Mouse (Mus musculus) MEL (cell line): ENCODE measurements around the gene Kremen2. TPM values are rescaled to one million over a fixed set of nuclear protein-coding genes. Genes with fewer than 3 reads are reported as not detected.

Experiments
- DNase-seq: peaks from one replicate; pipeline ENCODE4 v3.0.0; 2011; ENCODE audit warnings: low read depth, low spot score
- H3K27ac ChIP-seq: 2 replicates; pipeline ENCODE4 v1.5.1; 2012; ENCODE audit warnings: low read depth, mild to moderate bottlenecking, control low read depth, low read length, moderate library complexity; ENCODE audit not compliant: control insufficient read depth
- H3K27me3 ChIP-seq, 2 experiments: fragments of 150-350 bp in 1 of 2; sonication (generic) in 1 of 2; 2 replicates each; pipeline ENCODE4 v1.6.1; 2012; ENCODE audit warnings: low read length in 2 of 2, mild to moderate bottlenecking in 2 of 2, improper control_type of control experiment in 1 of 2, moderate library complexity in 1 of 2; ENCODE audit not compliant: insufficient read depth in 2 of 2, control insufficient read depth in 1 of 2
- H3K36me3 ChIP-seq, 2 experiments: 2 replicates each; pipeline ENCODE4 v1.6.1; 2012 to 2014; ENCODE audit warnings: low read length in 2 of 2, improper control_type of control experiment in 1 of 2, inconsistent platforms in 1 of 2, mild to moderate bottlenecking in 1 of 2; ENCODE audit not compliant: insufficient read depth in 2 of 2, control insufficient read depth in 1 of 2
- H3K4me1 ChIP-seq, 2 experiments: fragments of 150-350 bp in 1 of 2; sonication (generic) in 1 of 2; 2 replicates each; pipeline ENCODE4 v1.6.1; 2012; ENCODE audit warnings: low read length in 2 of 2, improper control_type of control experiment in 1 of 2, mild to moderate bottlenecking in 1 of 2; ENCODE audit not compliant: insufficient read depth in 2 of 2, control insufficient read depth in 1 of 2
- H3K4me3 ChIP-seq, 2 experiments: fragments of 150-350 bp in 1 of 2; sonication (generic) in 1 of 2; 2 replicates each; pipeline ENCODE4 v1.5.1; 2012; ENCODE audit warnings: low read depth in 2 of 2, low read length in 2 of 2, mild to moderate bottlenecking in 2 of 2, moderate library complexity in 2 of 2, control low read depth in 1 of 2, improper control_type of control experiment in 1 of 2; ENCODE audit not compliant: control insufficient read depth in 1 of 2, insufficient read depth in 1 of 2
- H3K79me2 ChIP-seq: 2 replicates; pipeline ENCODE4 v1.6.1; 2012; ENCODE audit warnings: mild to moderate bottlenecking, low read length, moderate library complexity; ENCODE audit not compliant: control insufficient read depth, poor library complexity, insufficient read depth
- H3K9ac ChIP-seq: 2 replicates; pipeline ENCODE4 v1.6.1; 2012; ENCODE audit warnings: low read depth, mild to moderate bottlenecking, control low read depth, low read length, moderate library complexity; ENCODE audit not compliant: control insufficient read depth, poor library complexity, severe bottlenecking
- H3K9me3 ChIP-seq: fragments of 150-350 bp; sonication (generic); replicated peaks from 2 replicates; pipeline ENCODE4 v1.6.1; 2012; ENCODE audit warnings: mild to moderate bottlenecking, low read length, improper control_type of control experiment, moderate library complexity; ENCODE audit not compliant: insufficient read depth
- BHLHE40 ChIP-seq: IDR thresholded peaks from 2 replicates; pipeline ENCODE4 v1.6.1; 2012; ENCODE audit warnings: low read depth, mild to moderate bottlenecking, inconsistent platforms, low read length, improper control_type of control experiment, borderline replicate concordance
- CHD1 ChIP-seq: IDR thresholded peaks from 2 replicates; pipeline ENCODE4 v1.6.1; 2012; ENCODE audit warnings: low read depth, mild to moderate bottlenecking, inconsistent platforms, low read length, improper control_type of control experiment
- CTCF ChIP-seq, 3 experiments: IDR thresholded peaks in 2 of 3; conservative IDR thresholded peaks in 1 of 3; 2 replicates each; pipeline ENCODE4 v1.5.1; 2011 to 2012; ENCODE audit warnings: low read length in 3 of 3, low read depth in 2 of 3, mild to moderate bottlenecking in 2 of 3, improper control_type of control experiment in 1 of 3, inconsistent platforms in 1 of 3, mixed read lengths in 1 of 3, moderate library complexity in 1 of 3; ENCODE audit not compliant: control insufficient read depth in 1 of 3, insufficient read depth in 1 of 3, poor library complexity in 1 of 3, severe bottlenecking in 1 of 3
- ELF1 ChIP-seq: IDR thresholded peaks from 2 replicates; pipeline ENCODE4 v1.6.1; 2014; ENCODE audit warnings: low read depth, mild to moderate bottlenecking, inconsistent platforms, low read length, improper control_type of control experiment, moderate library complexity
- EP300 ChIP-seq, 2 experiments: IDR thresholded peaks; 2 replicates each; pipeline ENCODE4 v1.6.1; 2011; ENCODE audit warnings: improper control_type of control experiment in 2 of 2, low read length in 2 of 2, low read depth in 1 of 2, mild to moderate bottlenecking in 1 of 2
- ETS1 ChIP-seq: IDR thresholded peaks from 2 replicates; pipeline ENCODE4 v1.6.1; 2012; ENCODE audit warnings: low read depth, mild to moderate bottlenecking, inconsistent platforms, low read length, improper control_type of control experiment, moderate library complexity
- GABPA ChIP-seq: IDR thresholded peaks from 2 replicates; pipeline ENCODE4 v1.6.1; 2012; ENCODE audit warnings: low read depth, mild to moderate bottlenecking, inconsistent platforms, low read length, improper control_type of control experiment, moderate library complexity
- GATA1 ChIP-seq: IDR thresholded peaks from 2 replicates; pipeline ENCODE4 v1.6.1; 2011; ENCODE audit warnings: low read depth, low read length, improper control_type of control experiment
- KAT2A ChIP-seq: conservative IDR thresholded peaks from 2 replicates; pipeline ENCODE4 v1.6.1; 2012; ENCODE audit warnings: low read depth, low read length, improper control_type of control experiment, inconsistent platforms
- MAFK ChIP-seq: IDR thresholded peaks from 2 replicates; pipeline ENCODE4 v1.6.1; 2011; ENCODE audit warnings: low read depth, mild to moderate bottlenecking, low read length, improper control_type of control experiment, borderline replicate concordance
- MAX ChIP-seq: IDR thresholded peaks from 2 replicates; pipeline ENCODE4 v1.6.1; 2011; ENCODE audit warnings: low read length, improper control_type of control experiment
- MAZ ChIP-seq: IDR thresholded peaks from 2 replicates; pipeline ENCODE4 v1.6.1; 2012; ENCODE audit warnings: low read depth, mild to moderate bottlenecking, inconsistent platforms, low read length, improper control_type of control experiment
- MEF2A ChIP-seq: IDR thresholded peaks from 2 replicates; pipeline ENCODE4 v1.6.1; 2014; ENCODE audit warnings: low read depth, mild to moderate bottlenecking, inconsistent platforms, low read length, improper control_type of control experiment; ENCODE audit not compliant: poor library complexity, insufficient replicate concordance, severe bottlenecking; ENCODE audit errors: extremely low read depth
- MXI1 ChIP-seq: IDR thresholded peaks from 2 replicates; pipeline ENCODE4 v1.6.1; 2011; ENCODE audit warnings: mild to moderate bottlenecking, low read depth, low read length, improper control_type of control experiment
- MYB ChIP-seq: IDR thresholded peaks from 2 replicates; pipeline ENCODE4 v1.6.1; 2011; ENCODE audit warnings: mild to moderate bottlenecking, low read depth, low read length, improper control_type of control experiment
- POLR2A ChIP-seq, 2 experiments: IDR thresholded peaks; 2 replicates each; pipeline ENCODE4 v1.6.1; 2011 to 2012; ENCODE audit warnings: low read length in 2 of 2, mild to moderate bottlenecking in 2 of 2, control low read depth in 1 of 2, improper control_type of control experiment in 1 of 2, low read depth in 1 of 2, moderate library complexity in 1 of 2; ENCODE audit not compliant: control insufficient read depth in 1 of 2, insufficient read depth in 1 of 2, poor library complexity in 1 of 2
- POLR2AphosphoS2 ChIP-seq: IDR thresholded peaks from 2 replicates; pipeline ENCODE4 v1.6.1; 2011; ENCODE audit warnings: low read length, improper control_type of control experiment
- RCOR1 ChIP-seq: IDR thresholded peaks from 2 replicates; pipeline ENCODE4 v1.6.1; 2012; ENCODE audit warnings: low read depth, mild to moderate bottlenecking, inconsistent platforms, low read length, improper control_type of control experiment
- SMC3 ChIP-seq: IDR thresholded peaks from 2 replicates; pipeline ENCODE4 v1.6.1; 2011; ENCODE audit warnings: low read depth, low read length, improper control_type of control experiment
- TAL1 ChIP-seq: IDR thresholded peaks from 2 replicates; pipeline ENCODE4 v1.6.1; 2012; ENCODE audit warnings: mild to moderate bottlenecking, inconsistent platforms, low read length, moderate library complexity, mixed read lengths
- TBP ChIP-seq: IDR thresholded peaks from 2 replicates; pipeline ENCODE4 v1.8.0; 2011; ENCODE audit warnings: low read depth, low read length, improper control_type of control experiment
- TCF12 ChIP-seq: IDR thresholded peaks from 2 replicates; pipeline ENCODE4 v1.6.1; 2014; ENCODE audit warnings: low read depth, mild to moderate bottlenecking, inconsistent platforms, low read length, improper control_type of control experiment, moderate library complexity
- USF1 ChIP-seq: IDR thresholded peaks from 2 replicates; pipeline ENCODE4 v1.6.1; 2014; ENCODE audit warnings: low read depth, mild to moderate bottlenecking, inconsistent platforms, low read length, improper control_type of control experiment, moderate library complexity
- USF2 ChIP-seq, 2 experiments: IDR thresholded peaks; 2 replicates each; pipeline ENCODE4 v1.6.1; 2011 to 2012; ENCODE audit warnings: improper control_type of control experiment in 2 of 2, low read length in 2 of 2, borderline replicate concordance in 1 of 2, inconsistent platforms in 1 of 2, low read depth in 1 of 2, mild to moderate bottlenecking in 1 of 2; ENCODE audit not compliant: insufficient read depth in 1 of 2
- ZC3H11A ChIP-seq: IDR thresholded peaks from 2 replicates; pipeline ENCODE4 v1.6.1; 2012; ENCODE audit warnings: low read depth, mild to moderate bottlenecking, inconsistent platforms, low read length, improper control_type of control experiment
- ZKSCAN1 ChIP-seq: IDR thresholded peaks from 2 replicates; pipeline ENCODE4 v1.6.1; 2012; ENCODE audit warnings: low read depth, mild to moderate bottlenecking, inconsistent platforms, low read length, improper control_type of control experiment, moderate library complexity
- ZNF384 ChIP-seq: IDR thresholded peaks from 2 replicates; pipeline ENCODE4 v1.6.1; 2012; ENCODE audit warnings: low read depth, mild to moderate bottlenecking, inconsistent platforms, low read length, improper control_type of control experiment
- polyA plus RNA-seq, 2 experiments: library from polyadenylated mRNA; stranded (reverse) in 1 of 2; unstranded in 1 of 2; fragments of >175 nt in 1 of 2; fragments of >200 nt in 1 of 2; gene quantifications; 2 replicates each; pipeline versions ENCODE4 v1.2.1 to v1.2.4; 2012; ENCODE audit warnings: low replicate concordance in 2 of 2, low read depth in 1 of 2; ENCODE audit not compliant: insufficient read length in 2 of 2, insufficient read depth in 1 of 2, missing spikeins in 1 of 2
- total RNA-seq: library from RNA; depleted of rRNA; stranded (reverse); fragments of 300-350 nt; gene quantifications from 2 replicates; pipeline ENCODE4 v1.2.3, GENCODE M21; 2012

Gene Kremen2
- total and polyA plus RNA-seq, 3 experiments: 0.11 TPM; not detected in 2

- no peak for TF ChIP-seq MYB
- no peak for TF ChIP-seq ELF1
- TF ChIP-seq TAL1: no peak
- no peak for TF ChIP-seq MXI1
- TF ChIP-seq ZKSCAN1: no peak
- TF ChIP-seq POLR2AphosphoS2: no peak
- TF ChIP-seq CTCF (IDR thresholded peaks at IDR 0.05 in 2 of 3, conservative IDR thresholded peaks at IDR 0.05 in 1 of 3; ENCODE audit: control insufficient read depth in 1 of 3, insufficient read depth in 1 of 3, low read depth in 2 of 3, low read length in 3 of 3, poor library complexity in 1 of 3, severe bottlenecking in 1 of 3): no peak
- TF ChIP-seq RCOR1: no peak
- no peak for TF ChIP-seq TBP
- no peak for TF ChIP-seq USF2 (IDR thresholded peaks at IDR 0.05; ENCODE audit: borderline replicate concordance in 1 of 2, insufficient read depth in 1 of 2, low read depth in 1 of 2, low read length in 2 of 2)
- no peak for TF ChIP-seq EP300 (IDR thresholded peaks at IDR 0.05; ENCODE audit: low read depth in 1 of 2, low read length in 2 of 2)
- no peak for TF ChIP-seq GATA1
- no peak for TF ChIP-seq TCF12
- no peak for TF ChIP-seq BHLHE40
- TF ChIP-seq ZNF384: no peak
- no peak for TF ChIP-seq MAFK
- TF ChIP-seq ETS1: no peak
- TF ChIP-seq MAZ: no peak
- TF ChIP-seq USF1: no peak
- no peaks in the 10 kb centered on the region for H3K4me1 ChIP-seq
- H3K36me3 ChIP-seq: no peaks in the 10 kb centered on the region
- H3K79me2 ChIP-seq: no peaks in the 10 kb centered on the region
- H3K9me3 ChIP-seq: no peaks in the 10 kb centered on the region
- DNase-seq: no peak
- H3K27ac ChIP-seq: no peak overlapping the region
- H3K9ac ChIP-seq: no peak overlapping the region
- no peaks in the 10 kb centered on the region for H3K27me3 ChIP-seq
- H3K4me3 ChIP-seq: no peak overlapping the region
Measured at GRCm38 (mm10) chr17:23760231-23760630, 14.6 kb upstream of the Kremen2 start.

GRCm38 (mm10) chr17:23758801-23759200, 13.2 kb upstream of the Kremen2 start:
- Histone ChIP-seq H3K9me3 (no peaks in the 10 kb centered on the region), H3K27me3 (no peaks in the 10 kb centered on the region), H3K27ac (no peak overlapping the region), H3K4me3 (no peak overlapping the region), H3K79me2 (no peaks in the 10 kb centered on the region), H3K36me3 (no peaks in the 10 kb centered on the region), H3K4me1 (no peaks in the 10 kb centered on the region), H3K9ac (no peak overlapping the region)
- no peak for TF ChIP-seq KAT2A
- no peak for TF ChIP-seq SMC3
- TF ChIP-seq MXI1: no peak
- TF ChIP-seq USF2 (IDR thresholded peaks at IDR 0.05; ENCODE audit: borderline replicate concordance in 1 of 2, insufficient read depth in 1 of 2, low read depth in 1 of 2, low read length in 2 of 2): no peak
- no peak for TF ChIP-seq ZC3H11A
- TF ChIP-seq BHLHE40: no peak
- no peak for TF ChIP-seq ETS1
- TF ChIP-seq MEF2A: no peak
- TF ChIP-seq GABPA: no peak
- no peak for TF ChIP-seq CHD1
- no peak for TF ChIP-seq MAZ
- TF ChIP-seq MAX: no peak
- no peak for TF ChIP-seq POLR2A (IDR thresholded peaks at IDR 0.05; ENCODE audit: control insufficient read depth in 1 of 2, insufficient read depth in 1 of 2, low read depth in 1 of 2, low read length in 2 of 2, poor library complexity in 1 of 2)
- TF ChIP-seq TAL1: no peak
- no peak for TF ChIP-seq USF1
- DNase-seq: no peak
